16 mouse cellular contexts compared by ENCODE assay signal in the genomic region with DNA sequence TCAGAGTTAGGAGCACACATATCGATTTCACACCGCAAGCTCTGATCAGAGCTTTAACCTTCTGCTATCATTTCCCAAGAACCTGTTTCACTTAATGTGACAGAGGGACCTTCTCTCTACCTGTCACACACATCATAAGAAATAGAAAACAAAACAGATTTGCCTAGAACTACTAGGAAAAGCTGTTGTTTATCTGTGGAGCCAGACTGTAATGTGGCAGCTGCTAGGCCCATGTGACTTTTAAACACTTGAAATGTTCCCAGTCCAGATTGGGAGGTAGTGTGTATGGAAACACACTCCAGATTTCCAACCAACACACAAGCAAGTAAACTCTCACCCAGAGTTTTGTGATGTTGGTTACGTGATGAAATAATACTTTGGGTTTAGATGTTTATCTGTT.
"Had no signal": no experiment of that assay in that cellular context is flagged by ENCODE, and none has a peak within 500 bp of the region (broad histone marks: within the 10 kb centered on the region; RNA-seq: fewer than 3 reads in every experiment).

No protein-coding gene starts in this region.

- H3K4me1 ChIP-seq: liver, embryonic 15.5 days had no signal

- H3K27me3 ChIP-seq: limb, embryonic 12.5 days; limb, embryonic 15.5 days; liver, embryonic 15.5 days; lung, embryonic 15.5 days; midbrain, embryonic 13.5 days; stomach, embryonic 15.5 days had no signal

- H3K27ac ChIP-seq: limb, embryonic 12.5 days; limb, embryonic 15.5 days; liver, embryonic 15.5 days; lung, embryonic 15.5 days; stomach, embryonic 15.5 days had no signal

- DNase-seq: kidney, postnatal 14 days; kidney, postnatal 4 days; left cerebral cortex, postnatal 4 days; lung, adult 18-20 months; lung, postnatal 10 days; lung, postnatal 36 days; spleen, adult 18-20 months had no signal

- H3K36me3 ChIP-seq: lung, embryonic 15.5 days; stomach, embryonic 15.5 days had no signal

- H3K4me3 ChIP-seq: limb, embryonic 12.5 days; limb, embryonic 15.5 days; liver, embryonic 15.5 days; lung, embryonic 15.5 days; megakaryocyte, embryonic 14.5 days; midbrain, embryonic 10.5 days; midbrain, embryonic 13.5 days; stomach, embryonic 15.5 days had no signal

- H3K4me2 ChIP-seq: limb, embryonic 12.5 days; limb, embryonic 15.5 days; liver, embryonic 11.5 days; liver, embryonic 15.5 days; lung, embryonic 15.5 days; midbrain, embryonic 13.5 days; stomach, embryonic 15.5 days had no signal

- H3K9ac ChIP-seq: limb, embryonic 12.5 days; limb, embryonic 15.5 days; liver, embryonic 15.5 days; lung, embryonic 15.5 days; midbrain, embryonic 13.5 days; stomach, embryonic 15.5 days had no signal

- H3K9me3 ChIP-seq: limb, embryonic 12.5 days; limb, embryonic 15.5 days; liver, embryonic 15.5 days; lung, embryonic 15.5 days; megakaryocyte, embryonic 14.5 days; midbrain, embryonic 10.5 days; midbrain, embryonic 13.5 days; stomach, embryonic 15.5 days had no signal

- ATAC-seq: midbrain, embryonic 13.5 days had no signal
